Mouse (Mus musculus): ENCODE results near the gene Slc35b1. TPM values are rescaled to one million over a fixed set of nuclear protein-coding genes. Genes with fewer than 3 reads are reported as not detected.
"Not testable (repeated sequence)": the region's sequence is repeated elsewhere in the genome, so short reads cannot be mapped to it uniquely, and the experiment has no call there.

Slc35b1 gene
- polyA plus RNA-seq, 1 experiment from 2014 or later, result 103 TPM

DNA sequence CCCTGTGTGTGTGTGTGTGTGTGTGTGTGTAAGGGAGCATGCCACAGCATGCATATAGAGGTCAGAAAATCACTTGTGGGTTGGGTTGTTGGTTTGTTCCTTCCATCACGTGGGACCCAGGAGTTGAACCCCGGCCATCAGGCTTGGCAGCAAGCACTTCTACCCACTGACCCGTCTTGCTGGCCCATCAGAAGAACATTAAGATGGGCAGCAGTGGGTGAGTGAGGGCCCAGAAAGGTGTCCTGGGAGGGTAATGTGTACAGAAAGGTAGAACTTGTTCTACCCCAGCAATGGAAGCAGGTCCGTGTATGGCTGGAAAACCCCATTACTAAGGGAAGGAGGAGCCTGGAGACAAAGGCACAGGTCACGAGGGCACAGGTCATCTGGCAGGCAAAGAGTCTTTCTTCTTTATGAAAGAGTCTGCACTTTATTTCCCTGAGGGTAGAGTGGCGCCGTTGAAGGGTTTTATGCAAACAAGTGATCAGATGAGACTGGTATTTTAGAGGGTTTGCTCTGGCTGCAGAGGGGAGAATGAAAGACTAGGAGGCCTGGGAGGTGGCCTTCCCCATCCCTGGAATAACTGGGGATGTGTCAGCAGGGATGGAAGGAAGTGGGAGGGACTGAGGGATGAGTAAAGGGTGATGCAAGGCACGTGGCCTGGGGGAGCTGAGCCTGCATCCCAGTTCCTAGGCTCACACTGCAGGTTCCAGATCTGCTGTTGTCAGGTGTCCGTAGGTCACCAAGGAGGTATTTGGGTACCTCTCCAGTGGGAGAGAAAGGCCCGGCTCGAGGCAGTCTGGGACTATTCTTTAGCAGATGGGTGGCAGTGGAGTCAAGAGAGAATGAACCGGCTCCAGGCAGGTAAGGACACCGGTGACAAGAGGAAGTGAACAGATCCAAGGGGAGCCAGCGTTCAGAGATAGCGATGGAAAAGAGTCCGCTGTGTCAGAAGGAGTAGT lies 19.2 kb downstream of the Slc35b1 start:
- no peak overlapping the region for H3K4me3 ChIP-seq (replicated peaks; ENCODE audit: low read depth, low read length)
- no peak overlapping the region for H3K4me2 ChIP-seq (ENCODE audit: low read length)
- 0 out of 2 replicates have a peak, but pooled peaks cover 3% of the 10 kb centered on the region for H3K4me1 ChIP-seq (replicated peaks; ENCODE audit: insufficient read depth, low read length)
- TF ChIP-seq CTCF (IDR thresholded peaks at IDR 0.05; ENCODE audit: low read depth), result no peak
- 68% methylated on average over 16 of the region's 16 CpGs for WGBS
- no peaks in the 10 kb centered on the region for H3K27me3 ChIP-seq (ENCODE audit: insufficient read depth, low read length)
- H3K9ac ChIP-seq (ENCODE audit: low read depth, low read length), result no peak overlapping the region
- no peak overlapping the region for H3K27ac ChIP-seq
- ATAC-seq (replicated peaks; ENCODE audit: low FRiP score, low read depth) (no peak), DNase-seq (ENCODE audit: low spot score) (no peak)
- no peaks in the 10 kb centered on the region for H3K9me3 ChIP-seq (replicated peaks; ENCODE audit: low read length)
- H3K36me3 ChIP-seq (ENCODE audit: insufficient read depth, low read length), result no peaks in the 10 kb centered on the region

DNA sequence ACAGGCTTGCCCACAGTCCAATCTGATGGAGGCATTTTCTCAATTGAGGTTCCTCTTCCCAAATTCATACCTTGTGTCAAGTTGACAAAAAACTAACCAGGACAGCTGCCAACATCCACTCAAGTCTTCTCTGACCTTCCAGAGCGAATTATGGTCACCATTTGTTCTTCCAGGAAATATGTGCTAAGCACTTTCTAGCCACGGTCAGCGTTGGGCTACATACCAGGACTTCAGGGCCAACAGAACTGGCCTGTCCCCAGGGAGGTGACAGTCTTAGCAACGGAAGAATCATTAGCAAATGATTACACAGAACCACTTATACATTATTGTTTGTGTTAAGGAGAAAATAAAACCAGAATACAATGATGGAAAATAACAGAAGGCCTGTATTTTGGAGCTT lies 21.3 kb downstream of the Slc35b1 start:
- Histone ChIP-seq H3K4me2 (ENCODE audit: low read length) (no peak overlapping the region), H3K36me3 (ENCODE audit: insufficient read depth, low read length) (no peaks in the 10 kb centered on the region), H3K4me3 (replicated peaks; ENCODE audit: low read depth, low read length) (no peak overlapping the region), H3K9me3 (replicated peaks; ENCODE audit: low read length) (no peaks in the 10 kb centered on the region), H3K27ac (no peak overlapping the region), H3K9ac (ENCODE audit: low read depth, low read length) (no peak overlapping the region), H3K4me1 (replicated peaks; ENCODE audit: insufficient read depth, low read length) (0 out of 2 replicates have a peak, but pooled peaks cover 3% of the 10 kb centered on the region), H3K27me3 (ENCODE audit: insufficient read depth, low read length) (no peaks in the 10 kb centered on the region)
- ATAC-seq (replicated peaks; ENCODE audit: low FRiP score, low read depth), result no peak
- no peak for TF ChIP-seq CTCF (IDR thresholded peaks at IDR 0.05; ENCODE audit: low read depth)
- 70% methylated on average over 4 of the region's 4 CpGs for WGBS
- DNase-seq (ENCODE audit: low spot score), result no peak

DNA sequence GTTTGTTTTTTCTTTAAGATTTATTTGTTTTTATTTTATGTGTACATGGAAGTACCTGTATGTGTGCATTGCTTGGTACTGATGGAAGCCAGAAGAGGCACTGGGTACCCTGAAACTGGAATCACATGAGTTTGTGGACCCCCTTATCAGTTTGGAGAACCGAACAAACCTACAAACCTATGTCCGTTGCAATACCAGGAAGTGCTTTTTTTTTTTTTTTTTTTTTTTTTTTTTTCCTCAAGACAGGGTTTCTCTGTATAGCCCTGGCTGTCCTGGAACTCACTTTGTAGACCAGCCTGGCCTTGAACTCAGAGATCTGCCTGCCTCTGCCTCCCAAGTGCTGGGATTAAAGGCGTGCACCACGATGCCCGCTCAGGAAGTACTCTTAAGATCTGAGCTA lies 21.9 kb downstream of the Slc35b1 start:
- H3K4me1 ChIP-seq (replicated peaks; ENCODE audit: insufficient read depth, low read length); H3K9ac ChIP-seq (ENCODE audit: low read depth, low read length); ATAC-seq (replicated peaks; ENCODE audit: low FRiP score, low read depth); H3K9me3 ChIP-seq (replicated peaks; ENCODE audit: low read length); H3K4me2 ChIP-seq (ENCODE audit: low read length); DNase-seq (ENCODE audit: low spot score); H3K36me3 ChIP-seq (ENCODE audit: insufficient read depth, low read length); H3K27ac ChIP-seq; H3K27me3 ChIP-seq (ENCODE audit: insufficient read depth, low read length); H3K4me3 ChIP-seq (replicated peaks; ENCODE audit: low read depth, low read length): not testable (repeated sequence)
- 98% methylated on average over 5 of the region's 5 CpGs for WGBS

- WGBS, result 86% methylated on average over 10 of the region's 10 CpGs
- no peak for TF ChIP-seq CTCF (IDR thresholded peaks at IDR 0.05; ENCODE audit: low read depth)
- H3K4me3 ChIP-seq (replicated peaks; ENCODE audit: low read depth, low read length), result no peak overlapping the region
- H3K36me3 ChIP-seq (ENCODE audit: insufficient read depth, low read length), result no peaks in the 10 kb centered on the region
- no peak overlapping the region for H3K27ac ChIP-seq
- no peak overlapping the region for H3K4me2 ChIP-seq (ENCODE audit: low read length)
- no peaks in the 10 kb centered on the region for H3K4me1 ChIP-seq (replicated peaks; ENCODE audit: insufficient read depth, low read length)
- ATAC-seq (replicated peaks; ENCODE audit: low FRiP score, low read depth) (no peak), DNase-seq (ENCODE audit: low spot score) (no peak)
- no peak overlapping the region for H3K9ac ChIP-seq (ENCODE audit: low read depth, low read length)
- no peaks in the 10 kb centered on the region for H3K9me3 ChIP-seq (replicated peaks; ENCODE audit: low read length)
- no peaks in the 10 kb centered on the region for H3K27me3 ChIP-seq (ENCODE audit: insufficient read depth, low read length)
Measured at GRCm38 (mm10) chr11:95409450-95410112, 25.1 kb downstream of the Slc35b1 start.

DNA sequence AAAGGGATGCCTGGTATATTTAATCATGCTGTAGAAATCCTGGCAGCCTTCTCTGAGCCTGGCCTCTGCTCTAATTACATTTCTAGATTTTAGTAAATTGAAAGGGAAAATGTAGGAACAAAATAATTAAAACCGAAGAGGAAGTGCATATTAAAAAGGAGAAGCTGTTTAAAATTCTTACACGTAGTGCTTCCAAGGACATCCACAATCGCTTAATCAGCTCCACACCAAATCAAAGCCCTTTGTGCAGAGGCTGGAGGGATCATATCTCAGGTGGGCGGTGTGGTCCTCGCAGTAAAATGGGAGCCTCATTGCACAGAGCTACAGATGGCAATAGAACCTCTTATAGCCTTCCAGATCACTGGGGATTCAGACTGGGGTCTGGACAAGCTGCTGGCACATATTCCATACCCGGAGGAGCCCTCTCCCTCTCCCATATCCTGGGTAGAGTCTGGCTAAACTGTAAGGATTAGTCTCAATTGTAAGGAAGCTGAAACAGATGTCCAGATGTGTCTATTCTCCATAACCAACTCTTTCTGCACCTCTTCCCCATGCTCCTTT lies 27.0 kb downstream of the Slc35b1 start:
- Histone ChIP-seq H3K4me3 (replicated peaks; ENCODE audit: low read depth, low read length) (no peak overlapping the region), H3K27me3 (ENCODE audit: insufficient read depth, low read length) (no peaks in the 10 kb centered on the region), H3K36me3 (ENCODE audit: insufficient read depth, low read length) (no peaks in the 10 kb centered on the region), H3K4me1 (replicated peaks; ENCODE audit: insufficient read depth, low read length) (peaks cover 7% of the 10 kb centered on the region; the same call in 1 of the 2 replicates), H3K9me3 (replicated peaks; ENCODE audit: low read length) (no peaks in the 10 kb centered on the region), H3K4me2 (ENCODE audit: low read length) (no peak overlapping the region), H3K9ac (ENCODE audit: low read depth, low read length) (no peak overlapping the region), H3K27ac (no peak overlapping the region)
- DNase-seq (ENCODE audit: low spot score) (no peak), ATAC-seq (replicated peaks; ENCODE audit: low FRiP score, low read depth) (no peak)
- no peak for TF ChIP-seq CTCF (IDR thresholded peaks at IDR 0.05; ENCODE audit: low read depth)
- WGBS, result 60% methylated on average over 6 of the region's 6 CpGs

GRCm38 (mm10) chr11:95412615-95413014 lies 28.1 kb downstream of the Slc35b1 start:
- peaks cover 7% of the 10 kb centered on the region; the same call in 1 of the 2 replicates for H3K4me1 ChIP-seq (replicated peaks; ENCODE audit: insufficient read depth, low read length)
- no peak for DNase-seq (ENCODE audit: low spot score)
- H3K27ac ChIP-seq, result no peak overlapping the region
- 90% methylated on average over 3 of the region's 3 CpGs for WGBS
- H3K9me3 ChIP-seq (replicated peaks; ENCODE audit: low read length), result no peaks in the 10 kb centered on the region
- H3K9ac ChIP-seq (ENCODE audit: low read depth, low read length), result no peak overlapping the region
- no peak for ATAC-seq (replicated peaks; ENCODE audit: low FRiP score, low read depth)
- no peak overlapping the region for H3K4me2 ChIP-seq (ENCODE audit: low read length)
- H3K27me3 ChIP-seq (ENCODE audit: insufficient read depth, low read length), result no peaks in the 10 kb centered on the region
- H3K36me3 ChIP-seq (ENCODE audit: insufficient read depth, low read length), result no peaks in the 10 kb centered on the region
- no peak for TF ChIP-seq CTCF (IDR thresholded peaks at IDR 0.05; ENCODE audit: low read depth)
- no peak overlapping the region for H3K4me3 ChIP-seq (replicated peaks; ENCODE audit: low read depth, low read length)

Measured in kidney, postnatal 0 days (tissue).